Mouse (Mus musculus) bone marrow, adult 2 months (tissue): ENCODE measurements around the gene Hmgcl.

Source experiments
- CTCF ChIP-seq: fragments of 200-500 bp; IDR thresholded peaks from 2 replicates; pipeline ENCODE4 v1.5.1; 2011; ENCODE audit warnings: low read length, control low read depth; ENCODE audit not compliant: control insufficient read depth, insufficient read depth
- POLR2A ChIP-seq: fragments of 200-500 bp; IDR thresholded peaks from 2 replicates; pipeline ENCODE4 v1.6.1; 2011; ENCODE audit warnings: low read depth, mild to moderate bottlenecking, control low read depth, low read length, borderline replicate concordance; ENCODE audit not compliant: control insufficient read depth

GRCm38 (mm10) chr4:135946659-135947301 lies 532 bp downstream of the Hmgcl start:
- TF ChIP-seq CTCF, result no peak
- no peak for TF ChIP-seq POLR2A
